Mouse (Mus musculus): Measurements from ENCODE around the gene Nrsn2.

- no peak for TF ChIP-seq CTCF (IDR thresholded peaks at IDR 0.05)
- TF ChIP-seq EP300 (IDR thresholded peaks at IDR 0.05), result no peak
These were observed 54.9 kb downstream of the Nrsn2 start for GRCm38 (mm10) chr2:152321558-152321957.

Measured in lung, postnatal 0 days (tissue).